Mouse (Mus musculus) intestine, embryonic 16.5 days (tissue): ENCODE measurements around the gene Rnf149. TPM values are rescaled to one million over a fixed set of nuclear protein-coding genes. Genes with fewer than 3 reads are reported as not detected.

Experiments used
- ATAC-seq: fragments of 200-750 bp; cut with Nextera tagmentation; 2 replicates; pipeline ENCODE4 v1.8.0; 2017; ENCODE audit warnings: moderate TSS enrichment, moderate library complexity
- H3K27ac ChIP-seq: fragments of 300-500 bp; sonication (generic); 2 replicates; pipeline ENCODE4 v1.5.1; 2014; ENCODE audit warnings: mild to moderate bottlenecking, low read length
- H3K27me3 ChIP-seq: fragments of 300-500 bp; sonication (generic); replicated peaks from 2 replicates; pipeline ENCODE4 v1.6.1; 2014; ENCODE audit warnings: low read length, control low read depth, mixed read lengths; ENCODE audit not compliant: control insufficient read depth, insufficient read depth
- H3K36me3 ChIP-seq: fragments of 300-500 bp; sonication (generic); 2 replicates; pipeline ENCODE4 v1.6.1; 2014; ENCODE audit warnings: low read length, control low read depth; ENCODE audit not compliant: control insufficient read depth, insufficient read depth
- H3K4me1 ChIP-seq: fragments of 300-500 bp; sonication (generic); 2 replicates; pipeline ENCODE4 v1.6.1; 2014; ENCODE audit warnings: low read length, control low read depth, mixed read lengths; ENCODE audit not compliant: control insufficient read depth, insufficient read depth
- H3K4me2 ChIP-seq: fragments of 300-500 bp; sonication (generic); 2 replicates; pipeline ENCODE4 v1.6.1; 2014; ENCODE audit warnings: low read depth, low read length, control low read depth
- H3K4me3 ChIP-seq: fragments of 300-500 bp; sonication (generic); 2 replicates; pipeline ENCODE4 v1.5.1; 2014; ENCODE audit warnings: mild to moderate bottlenecking, low read length
- H3K9ac ChIP-seq: fragments of 300-500 bp; sonication (generic); 2 replicates; pipeline ENCODE4 v1.6.1; 2014; ENCODE audit warnings: low read depth, low read length
- H3K9me3 ChIP-seq: fragments of 300-500 bp; sonication (generic); 2 replicates; pipeline ENCODE4 v1.6.1; 2016; ENCODE audit warnings: low read length, control low read depth; ENCODE audit not compliant: control insufficient read depth
- WGBS: fragments of 180-500 bp; shearing (Covaris S2); extraction: QIAGEN DNeasy Blood & Tissue Kit; methylation state at CpG from one replicate; pipeline ENCODE4 v1.1.7; 2014; 5-methylcytosine and 5-hydroxymethylcytosine counted together
- polyA plus RNA-seq: library from polyadenylated mRNA; unstranded; fragments of >200 nt; fragmentation: Nextera tagmentation; extraction: Ambion mirVana; gene quantifications from 2 replicates; pipeline ENCODE4 v1.2.1, GENCODE M21; 2015

Rnf149 gene
- polyA plus RNA-seq, 1 experiment from 2014 or later, result 13.5 TPM

- no peak overlapping the region for H3K4me2 ChIP-seq
- H3K4me3 ChIP-seq, result no peak overlapping the region
- no peak overlapping the region for H3K9ac ChIP-seq
- peaks cover 2% of the 10 kb centered on the region; the same call in 1 of the 2 replicates for H3K36me3 ChIP-seq
- 77% methylated on average over 7 of the region's 7 CpGs for WGBS
- no peak for ATAC-seq
- H3K27ac ChIP-seq, result no peak overlapping the region
- no peaks in the 10 kb centered on the region for H3K9me3 ChIP-seq
- H3K4me1 ChIP-seq, result 0 out of 2 replicates have a peak, but pooled peaks cover 2% of the 10 kb centered on the region
- H3K27me3 ChIP-seq, result no peaks in the 10 kb centered on the region
Observed at GRCm38 (mm10) chr1:39563161-39563560, 14.0 kb downstream of the Rnf149 start.

GRCm38 (mm10) chr1:39561920-39562319, 15.3 kb downstream of the Rnf149 start:
- Histone ChIP-seq H3K9me3 (no peaks in the 10 kb centered on the region), H3K36me3 (peaks cover 4% of the 10 kb centered on the region), H3K27me3 (no peaks in the 10 kb centered on the region), H3K4me3 (no peak overlapping the region), H3K4me1 (0 out of 2 replicates have a peak, but pooled peaks cover 2% of the 10 kb centered on the region), H3K9ac (no peak overlapping the region), H3K27ac (no peak overlapping the region), H3K4me2 (no peak overlapping the region)
- no peak for ATAC-seq
- 41% methylated on average over 1 of the region's 1 CpGs for WGBS

- WGBS, result 92% methylated on average over 2 of the region's 2 CpGs
- Histone ChIP-seq H3K4me1 (peaks cover 6% of the 10 kb centered on the region; the same call in 1 of the 2 replicates), H3K4me2 (no peak overlapping the region), H3K4me3 (no peak overlapping the region), H3K9ac (no peak overlapping the region), H3K27ac (no peak overlapping the region), H3K36me3 (peaks cover 7% of the 10 kb centered on the region), H3K27me3 (no peaks in the 10 kb centered on the region), H3K9me3 (no peaks in the 10 kb centered on the region)
- ATAC-seq, result no peak
Observed at GRCm38 (mm10) chr1:39559009-39559408, 18.2 kb downstream of the Rnf149 start.

GRCm38 (mm10) chr1:39555556-39556415, 21.4 kb downstream of the Rnf149 start:
- no peak overlapping the region for H3K4me2 ChIP-seq

GRCm38 (mm10) chr1:39549831-39550230, 27.4 kb downstream of the Rnf149 start:
- WGBS, result 57% methylated on average over 2 of the region's 2 CpGs

More at GRCm38 (mm10) chr1:39555556-39556415, 21.4 kb downstream of the Rnf149 start:
- Histone ChIP-seq H3K4me3 (no peak overlapping the region), H3K27me3 (no peaks in the 10 kb centered on the region), H3K27ac (peak overlapping the region; percentile 24; the same call in 1 of the 2 replicates), H3K4me1 (peaks cover 6% of the 10 kb centered on the region; the same call in 1 of the 2 replicates), H3K36me3 (peaks cover 5% of the 10 kb centered on the region; the same call in 1 of the 2 replicates), H3K9me3 (no peaks in the 10 kb centered on the region), H3K9ac (no peak overlapping the region)
- ATAC-seq, result peak; percentile 58
- 33% methylated on average over 9 of the region's 9 CpGs for WGBS

GRCm38 (mm10) chr1:39547238-39547637, 30.0 kb downstream of the Rnf149 start:
- H3K36me3 ChIP-seq, result peaks cover 7% of the 10 kb centered on the region; the same call in 1 of the 2 replicates
- H3K4me3 ChIP-seq, result no peak overlapping the region
- H3K4me1 ChIP-seq, result 0 out of 2 replicates have a peak, but pooled peaks cover 4% of the 10 kb centered on the region
- H3K9ac ChIP-seq, result no peak overlapping the region
- no peaks in the 10 kb centered on the region for H3K27me3 ChIP-seq
- no peak overlapping the region for H3K4me2 ChIP-seq
- ATAC-seq, result no peak
- H3K27ac ChIP-seq, result no peak overlapping the region
- WGBS, result 54% methylated on average over 2 of the region's 2 CpGs
- H3K9me3 ChIP-seq, result no peaks in the 10 kb centered on the region

More at GRCm38 (mm10) chr1:39549831-39550230, 27.4 kb downstream of the Rnf149 start:
- no peaks in the 10 kb centered on the region for H3K27me3 ChIP-seq
- H3K9ac ChIP-seq, result no peak overlapping the region
- 0 out of 2 replicates have a peak, but pooled peaks cover 4% of the 10 kb centered on the region for H3K4me1 ChIP-seq
- H3K27ac ChIP-seq, result no peak overlapping the region
- H3K36me3 ChIP-seq, result peaks cover 9% of the 10 kb centered on the region; the same call in 1 of the 2 replicates
- H3K9me3 ChIP-seq, result no peaks in the 10 kb centered on the region
- no peak for ATAC-seq
- H3K4me2 ChIP-seq, result no peak overlapping the region
- H3K4me3 ChIP-seq, result no peak overlapping the region

- ATAC-seq, result no peak
- Histone ChIP-seq H3K27ac (no peak overlapping the region), H3K4me1 (0 out of 2 replicates have a peak, but pooled peaks cover 4% of the 10 kb centered on the region), H3K4me2 (no peak overlapping the region), H3K36me3 (peaks cover 7% of the 10 kb centered on the region; the same call in 1 of the 2 replicates), H3K9ac (no peak overlapping the region), H3K27me3 (no peaks in the 10 kb centered on the region), H3K9me3 (no peaks in the 10 kb centered on the region), H3K4me3 (no peak overlapping the region)
- 84% methylated on average over 6 of the region's 6 CpGs for WGBS
Observed at GRCm38 (mm10) chr1:39546160-39546866, 30.9 kb downstream of the Rnf149 start.

- H3K4me1 ChIP-seq, result 0 out of 2 replicates have a peak, but pooled peaks cover 4% of the 10 kb centered on the region
- no peak for ATAC-seq
- H3K9me3 ChIP-seq, result peaks cover 3% of the 10 kb centered on the region; the same call in 1 of the 2 replicates
- H3K9ac ChIP-seq, result no peak overlapping the region
- no peak overlapping the region for H3K4me2 ChIP-seq
- H3K27me3 ChIP-seq, result no peaks in the 10 kb centered on the region
- H3K36me3 ChIP-seq, result peaks cover 10% of the 10 kb centered on the region
- H3K4me3 ChIP-seq, result no peak overlapping the region
- WGBS, result 90% methylated on average over 7 of the region's 7 CpGs
- H3K27ac ChIP-seq, result no peak overlapping the region
Observed at GRCm38 (mm10) chr1:39545589-39545988, 31.6 kb downstream of the Rnf149 start.

- H3K36me3 ChIP-seq, result peaks cover 28% of the 10 kb centered on the region
- ATAC-seq, result no peak
- H3K27me3 ChIP-seq, result no peaks in the 10 kb centered on the region
- no peak overlapping the region for H3K27ac ChIP-seq
- peaks cover 13% of the 10 kb centered on the region for H3K4me1 ChIP-seq
- peaks cover 10% of the 10 kb centered on the region; the same call in 1 of the 2 replicates for H3K9me3 ChIP-seq
- H3K9ac ChIP-seq, result no peak overlapping the region
- H3K4me2 ChIP-seq, result no peak overlapping the region
- no peak overlapping the region for H3K4me3 ChIP-seq
Observed at GRCm38 (mm10) chr1:39540592-39540991, 36.6 kb downstream of the Rnf149 start.
